Comparison of ENCODE assay signal across 8 mouse cellular contexts in genomic region chr8:70212112-70213055, GRCm38 (mm10). TPM values are rescaled to one million over a fixed set of nuclear protein-coding genes. Genes with fewer than 3 reads are reported as not detected.
DNase-seq lines count a peak whose midpoint lies in the region; ATAC-seq and TF ChIP-seq lines count a peak whose summit lies in the region.

TSS of gene Slc25a42 (minus strand) at chr8:70212305.

- H3K27ac ChIP-seq in forebrain, embryonic 10.5 days: peak within 1 kb of the TSS; percentile 76
- H3K27ac ChIP-seq in heart, embryonic 15.5 days: peak within 1 kb of the TSS; percentile 83
- H3K27ac ChIP-seq in liver, embryonic 14.5 days: peak within 1 kb of the TSS; percentile 89
- H3K27ac ChIP-seq in neural tube, embryonic 11.5 days (ENCODE audit: low read depth, low read length): no peak within 1 kb of the TSS
- H3K27ac ChIP-seq in stomach, postnatal 0 days (replicated peaks): peak within 1 kb of the TSS; percentile 83

- peaks cover 22% of the 10 kb centered on the region for H3K4me1 ChIP-seq in forebrain, embryonic 10.5 days
- peaks cover 19% of the 10 kb centered on the region for H3K4me1 ChIP-seq in heart, embryonic 15.5 days (replicated peaks)
- peaks cover 14 to 19% of the 10 kb centered on the region in 2 experiments for H3K4me1 ChIP-seq in liver, embryonic 14.5 days (replicated peaks; ENCODE audit: control insufficient read depth in 2 of 2, insufficient read depth in 2 of 2, low read length in 1 of 2)
- H3K4me1 ChIP-seq in neural tube, embryonic 11.5 days (ENCODE audit: control insufficient read depth, insufficient read depth, low read length): peaks cover 4% of the 10 kb centered on the region; the same call in 1 of the 2 replicates
- no peaks in the 10 kb centered on the region for H3K4me1 ChIP-seq in stomach, postnatal 0 days (replicated peaks; ENCODE audit: control insufficient read depth, insufficient read depth)

- under 1% methylated on average over 66 of the region's 66 CpGs for WGBS in forebrain, embryonic 10.5 days
- WGBS in heart, embryonic 15.5 days: under 1% methylated on average over 66 of the region's 66 CpGs
- under 1% methylated on average over 66 of the region's 66 CpGs for WGBS in liver, embryonic 14.5 days (ENCODE audit: insufficient replicate concordance)
- under 1% methylated on average over 66 of the region's 66 CpGs for WGBS in neural tube, embryonic 11.5 days
- WGBS in stomach, postnatal 0 days: under 1% methylated on average over 60 of the region's 66 CpGs

- 0 out of 2 replicates have a peak, but pooled peaks have one; percentile 11 for TF ChIP-seq CTCF in liver, embryonic 14.5 days (IDR thresholded peaks at IDR 0.05; ENCODE audit: low read depth)
- TF ChIP-seq CTCF in stomach, postnatal 0 days (IDR thresholded peaks at IDR 0.05; ENCODE audit: low read depth): peak; percentile 12; the same call in 1 of the 2 replicates

- peak; percentile 96 for DNase-seq in CD8-positive naive resting alpha-beta T cell, adult 2 months (ENCODE audit: low read depth in 2 of 2, low spot score in 2 of 2)
- peak; percentile 98 for DNase-seq in c-Kit-positive CD71-negative TER-119-negative erythroid progenitor cells, embryonic 14.5 days (ENCODE audit: low read depth)
- peak; percentile 97 for DNase-seq in forebrain, embryonic 10.5 days (ENCODE audit: extremely low spot score, low spot score)
- peak; percentile 98 to 100 for DNase-seq in kidney, postnatal 25 days
- DNase-seq in liver, embryonic 14.5 days (ENCODE audit: low read depth in 3 of 3, low spot score in 3 of 3): peak; percentile 99
- DNase-seq in neural tube, embryonic 11.5 days (ENCODE audit: low spot score): peak; percentile 97
- peak; percentile 98 for DNase-seq in stomach, postnatal 0 days (ENCODE audit: low spot score)

- no peak for TF ChIP-seq EP300 in liver, embryonic 14.5 days (IDR thresholded peaks at IDR 0.05; ENCODE audit: low read depth)
- no peak for TF ChIP-seq EP300 in stomach, postnatal 0 days (optimal IDR thresholded peaks at IDR 0.05)

- no peaks in the 10 kb centered on the region for H3K9me3 ChIP-seq in forebrain, embryonic 10.5 days
- H3K9me3 ChIP-seq in heart, embryonic 15.5 days (replicated peaks): no peaks in the 10 kb centered on the region
- H3K9me3 ChIP-seq in liver, embryonic 14.5 days (ENCODE audit: control insufficient read depth, low read length): no peaks in the 10 kb centered on the region
- H3K9me3 ChIP-seq in neural tube, embryonic 11.5 days (ENCODE audit: control insufficient read depth, low read length): no peaks in the 10 kb centered on the region
- H3K9me3 ChIP-seq in stomach, postnatal 0 days (ENCODE audit: control insufficient read depth, low read length): no peaks in the 10 kb centered on the region

- peaks cover 24% of the 10 kb centered on the region for H3K27me3 ChIP-seq in forebrain, embryonic 10.5 days (ENCODE audit: poor library complexity, severe bottlenecking)
- H3K27me3 ChIP-seq in heart, embryonic 15.5 days: no peaks in the 10 kb centered on the region
- H3K27me3 ChIP-seq in liver, embryonic 14.5 days (ENCODE audit: control insufficient read depth, insufficient read depth, low read length): no peaks in the 10 kb centered on the region
- no peaks in the 10 kb centered on the region for H3K27me3 ChIP-seq in neural tube, embryonic 11.5 days (ENCODE audit: control insufficient read depth, insufficient read depth, low read length)
- no peaks in the 10 kb centered on the region for H3K27me3 ChIP-seq in stomach, postnatal 0 days (ENCODE audit: control insufficient read depth, insufficient read depth, low read length)

- peak within 1 kb of the TSS; percentile 83 for H3K9ac ChIP-seq in heart, embryonic 15.5 days
- peak within 1 kb of the TSS; percentile 87 for H3K9ac ChIP-seq in liver, embryonic 14.5 days (replicated peaks)
- H3K9ac ChIP-seq in neural tube, embryonic 11.5 days (ENCODE audit: low read length): peak within 1 kb of the TSS; percentile 57
- peak within 1 kb of the TSS; percentile 77 for H3K9ac ChIP-seq in stomach, postnatal 0 days (ENCODE audit: low read length)

- H3K4me2 ChIP-seq in heart, embryonic 15.5 days: peak within 1 kb of the TSS; percentile 95
- H3K4me2 ChIP-seq in liver, embryonic 14.5 days (ENCODE audit: low read depth): peak within 1 kb of the TSS; percentile 97
- peak within 1 kb of the TSS; percentile 99 for H3K4me2 ChIP-seq in neural tube, embryonic 11.5 days (ENCODE audit: low read depth)
- H3K4me2 ChIP-seq in stomach, postnatal 0 days (replicated peaks; ENCODE audit: low read depth): peak within 1 kb of the TSS; percentile 96

- peak within 1 kb of the TSS; percentile 60 for H3K4me3 ChIP-seq in forebrain, embryonic 10.5 days
- peak within 1 kb of the TSS; percentile 80 for H3K4me3 ChIP-seq in heart, embryonic 15.5 days
- peak within 1 kb of the TSS; percentile 73 to 80 for H3K4me3 ChIP-seq in liver, embryonic 14.5 days (ENCODE audit: insufficient read depth in 1 of 2, low read depth in 2 of 2, low read length in 2 of 2)
- peak within 1 kb of the TSS; percentile 57 for H3K4me3 ChIP-seq in neural tube, embryonic 11.5 days (ENCODE audit: low read depth, low read length)
- peak within 1 kb of the TSS; percentile 62 for H3K4me3 ChIP-seq in stomach, postnatal 0 days (ENCODE audit: low read depth, low read length)

- H3K36me3 ChIP-seq in forebrain, embryonic 10.5 days (replicated peaks): no peaks in the 10 kb centered on the region
- no peaks in the 10 kb centered on the region for H3K36me3 ChIP-seq in heart, embryonic 15.5 days
- no peaks in the 10 kb centered on the region for H3K36me3 ChIP-seq in liver, embryonic 14.5 days (replicated peaks; ENCODE audit: control insufficient read depth, insufficient read depth, low read depth)
- H3K36me3 ChIP-seq in neural tube, embryonic 11.5 days (ENCODE audit: control insufficient read depth, insufficient read depth, low read length): no peaks in the 10 kb centered on the region
- H3K36me3 ChIP-seq in stomach, postnatal 0 days (ENCODE audit: control insufficient read depth, insufficient read depth, low read length): no peaks in the 10 kb centered on the region

- peak; percentile 97 for ATAC-seq in heart, embryonic 15.5 days (replicated peaks; ENCODE audit: insufficient number of reproducible peaks, insufficient read depth, low FRiP score, low read depth)
- peak; percentile 92 for ATAC-seq in liver, embryonic 14.5 days (ENCODE audit: insufficient read depth)
- peak; percentile 99 for ATAC-seq in neural tube, embryonic 11.5 days (ENCODE audit: insufficient read depth, low FRiP score, low TSS enrichment)
- peak; percentile 98 for ATAC-seq in stomach, postnatal 0 days (ENCODE audit: low FRiP score, low TSS enrichment)

RNA-seq across cellular contexts. Expression of gene Slc25a42, which starts in this region (rescaled TPM):
- polyA plus RNA-seq in forebrain, embryonic 10.5 days (2016; fragmentation: Nextera tagmentation; extraction: Ambion mirVana): 2.2 and 2.6 TPM in 2 replicates
- 7.6 and 12.5 TPM in 2 replicates for polyA plus RNA-seq in heart, embryonic 15.5 days (2015; fragmentation: Nextera tagmentation; extraction: Ambion mirVana)
- polyA plus RNA-seq in liver, embryonic 14.5 days (2012; rRNA removed): 14.7 and 16.1 TPM in 2 replicates
- polyA plus RNA-seq in liver, embryonic 14.5 days (2014; fragmentation: Nextera tagmentation; extraction: Ambion mirVana): 3.3 and 4.5 TPM in 2 replicates
- 2.4 TPM in 2 replicates for polyA plus RNA-seq in neural tube, embryonic 11.5 days (2014; fragmentation: Nextera tagmentation; extraction: Ambion mirVana)
- 3.1 and 4.5 TPM in 2 replicates for polyA plus RNA-seq in stomach, postnatal 0 days (2015; fragmentation: Nextera tagmentation; extraction: Ambion mirVana)
